Mouse (Mus musculus) neutrophil, adult 59 days (primary cell): ENCODE measurements around the gene Csn2. TPM values are rescaled to one million over a fixed set of nuclear protein-coding genes. Genes with fewer than 3 reads are reported as not detected.

Experiments used
- total RNA-seq, 2 experiments: library from RNA; stranded (reverse); gene quantifications; 1 replicate in 1 of 2; 2 replicates in 1 of 2; pipeline ENCODE4 v1.2.4; 2023

The Csn2 gene
- total RNA-seq, result not detected

DNA sequence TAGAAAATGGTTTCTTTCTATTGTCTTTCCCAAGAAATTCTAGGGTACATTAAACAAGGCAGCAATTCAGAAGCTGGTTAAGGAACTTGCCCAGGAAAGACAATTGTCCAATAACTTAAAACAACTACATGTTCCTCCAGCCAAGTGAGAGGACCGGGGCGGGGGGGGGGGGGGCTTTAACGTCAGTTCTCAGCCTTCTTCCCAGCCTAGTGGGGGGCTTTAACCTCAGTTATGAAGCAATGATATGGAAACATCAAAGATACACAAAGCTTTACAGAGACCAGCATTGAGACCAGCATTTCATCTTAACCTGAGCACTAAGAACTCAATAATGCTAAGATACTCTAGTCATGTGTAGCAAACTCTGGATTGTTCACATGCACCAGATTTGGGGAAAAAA lies at the start of gene Csn2:
TSS of gene Csn2 (minus strand) at position 101 of the 400 bp plus-strand sequence.

DNA sequence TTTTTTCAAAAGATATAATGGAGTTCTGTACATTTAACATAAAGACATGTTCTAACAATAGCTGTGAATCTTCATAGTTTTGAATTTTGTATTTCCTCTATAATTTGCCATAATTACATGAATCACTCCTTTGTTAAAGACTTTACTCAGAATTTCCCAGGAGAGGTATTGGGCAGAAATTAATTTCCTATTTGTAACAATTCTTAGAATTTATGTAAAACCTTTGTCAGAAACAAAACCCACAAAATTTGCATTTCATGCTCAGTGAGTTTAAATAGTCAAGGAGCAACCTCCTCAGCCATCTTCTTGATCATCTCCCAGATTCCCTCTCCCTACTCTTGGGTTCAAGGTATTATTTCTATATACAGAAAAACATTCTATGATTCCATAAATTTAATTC lies 33.5 kb downstream of the Csn2 start, which contains the start of gene Csn1s1:
TSS of gene Csn1s1 (plus strand) at position 301 of the 400 bp plus-strand sequence.

Other genes with a start within 250 kb of the Csn2 start
- gene Ugt2a2, start 217.4 kb downstream of the Csn2 start, total RNA-seq, result not detected
- not detected for gene Gm43638, start 212.8 kb downstream of the Csn2 start, total RNA-seq
- gene Ugt2a1, start 208.8 kb downstream of the Csn2 start, total RNA-seq, result not detected
- gene Sult1b1, start 161.4 kb downstream of the Csn2 start, total RNA-seq, result not detected
- gene Sult1d1, start 130.6 kb downstream of the Csn2 start, total RNA-seq, result not detected
- not detected for gene Sult1e1, start 108.0 kb downstream of the Csn2 start, total RNA-seq
- gene Csn1s1, start 33.4 kb downstream of the Csn2 start, total RNA-seq, result not detected
- gene Csn1s2a, start 74.9 kb upstream of the Csn2 start, total RNA-seq, result not detected
- gene Csn1s2b, start 108.5 kb upstream of the Csn2 start, total RNA-seq, result not detected
- not detected for gene Prr27, start 126.1 kb upstream of the Csn2 start, total RNA-seq
- gene Odam, start 185.4 kb upstream of the Csn2 start, total RNA-seq, result not detected
- not detected for gene Csn3, start 225.9 kb upstream of the Csn2 start, total RNA-seq